Mouse (Mus musculus): Measurements from ENCODE around the gene Gm17402.

The Gm17402 gene

GRCm38 (mm10) chr3:67375063-67375462 lies at the start of gene Gm17402:
Gene Gm17402 (minus strand): TSS chr3:67375163.
- no peak for DNase-seq

- no peak for DNase-seq
Measured at GRCm38 (mm10) chr3:67378215-67378614, 3.3 kb upstream of the Gm17402 start.

DNA sequence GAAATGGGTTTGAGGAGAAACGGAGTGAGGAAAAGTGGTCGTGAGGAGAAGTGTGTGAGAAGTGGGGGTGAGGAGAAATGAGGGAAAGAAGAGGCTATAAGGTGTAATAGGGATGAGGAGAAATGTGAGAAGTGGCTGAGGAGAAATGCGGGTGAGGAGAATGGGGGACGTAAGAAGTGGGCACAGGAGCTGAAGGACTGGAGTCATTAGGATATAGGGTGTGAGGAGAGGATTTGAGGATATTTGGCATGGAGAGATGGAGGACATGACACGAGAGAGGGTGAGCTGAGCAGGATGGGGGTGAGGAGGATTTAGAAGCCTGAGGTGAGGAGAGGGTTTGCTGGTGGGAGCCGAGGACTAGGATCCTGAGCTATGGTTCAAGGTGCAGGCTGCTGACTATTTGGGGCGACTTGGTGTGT lies 594 bp downstream of the Gm17402 start:
- DNase-seq, result no peak

DNA sequence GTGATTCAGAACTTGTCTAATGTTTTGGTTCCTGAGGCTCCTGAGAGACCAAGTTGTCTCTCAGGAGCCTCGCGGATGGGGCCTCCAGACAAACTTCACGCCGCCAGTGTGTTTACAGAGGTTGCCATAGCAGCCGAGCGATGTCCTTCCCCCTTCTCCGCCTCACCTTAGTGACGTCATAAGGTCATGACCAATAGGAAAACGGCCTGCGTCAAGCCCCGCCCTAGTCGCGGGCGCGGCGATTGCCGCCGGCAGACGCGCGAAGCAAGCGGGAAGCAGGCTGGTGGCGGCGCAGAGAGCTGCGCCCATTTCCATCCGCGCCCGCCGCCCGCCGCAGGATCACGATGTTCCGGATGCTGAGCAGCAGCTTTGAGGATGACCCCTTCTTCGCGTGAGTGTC lies 1.1 kb downstream of the Gm17402 start, which contains the start of gene Mlf1:
Gene Mlf1 (plus strand): TSS at position 226 of the 400 bp plus-strand sequence.
- peak; percentile 79 for DNase-seq

DNA sequence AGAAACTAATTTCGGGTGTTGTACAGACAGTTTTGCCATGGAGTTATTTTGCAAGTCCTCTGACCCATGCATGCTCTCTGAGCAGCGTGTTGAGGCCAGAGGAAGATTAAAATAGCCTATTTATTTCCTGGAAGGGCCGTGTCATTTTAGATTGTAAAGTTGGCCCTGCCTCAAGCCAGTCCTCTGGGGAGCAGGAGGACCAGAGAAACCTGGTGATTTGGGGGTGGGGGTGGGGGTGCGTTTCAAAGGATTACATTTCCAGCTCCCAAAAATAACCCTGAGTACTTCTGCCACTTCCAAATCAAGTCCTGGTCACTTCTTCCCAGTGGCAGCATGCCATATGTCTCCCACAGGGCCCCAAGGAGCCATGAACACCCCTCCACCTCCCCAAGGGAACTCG lies 2.2 kb downstream of the Gm17402 start:
- no peak for DNase-seq

GRCm38 (mm10) chr3:67372194-67372593 lies 2.8 kb downstream of the Gm17402 start:
- no peak for DNase-seq

DNA sequence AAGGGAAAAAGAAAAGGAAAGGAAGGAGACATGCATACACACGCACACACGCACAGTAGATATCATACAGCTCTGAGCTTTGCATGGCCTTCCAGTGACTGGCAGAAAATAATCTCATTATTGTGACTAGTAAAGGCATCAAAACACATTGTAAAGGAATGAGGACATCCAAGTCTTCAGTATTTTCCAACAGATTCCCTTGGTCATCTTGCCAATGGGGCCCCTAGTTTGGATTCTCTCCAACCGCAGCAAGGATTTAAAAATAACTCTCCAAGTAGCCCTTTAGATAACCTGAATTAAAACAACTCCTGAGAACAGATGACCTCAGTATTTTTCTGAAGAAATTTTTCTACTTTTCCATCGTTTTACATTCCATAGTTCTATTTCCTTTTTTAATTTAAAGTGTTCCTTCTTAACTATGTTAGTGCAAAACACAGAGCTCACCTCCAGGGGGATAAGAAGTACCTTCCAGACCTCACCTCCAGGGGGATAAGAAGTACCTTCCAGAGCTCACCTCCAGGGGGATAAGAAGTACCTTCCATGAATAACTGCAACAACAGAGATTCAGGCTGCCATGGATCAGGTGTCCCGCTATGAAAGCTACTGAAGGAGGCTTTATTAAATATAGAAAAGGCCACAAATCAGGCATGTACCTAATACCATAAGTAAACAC lies 5.4 kb downstream of the Gm17402 start:
- no peak for DNase-seq

- no peak for DNase-seq
Measured at GRCm38 (mm10) chr3:67367481-67367880, 7.5 kb downstream of the Gm17402 start.

DNA sequence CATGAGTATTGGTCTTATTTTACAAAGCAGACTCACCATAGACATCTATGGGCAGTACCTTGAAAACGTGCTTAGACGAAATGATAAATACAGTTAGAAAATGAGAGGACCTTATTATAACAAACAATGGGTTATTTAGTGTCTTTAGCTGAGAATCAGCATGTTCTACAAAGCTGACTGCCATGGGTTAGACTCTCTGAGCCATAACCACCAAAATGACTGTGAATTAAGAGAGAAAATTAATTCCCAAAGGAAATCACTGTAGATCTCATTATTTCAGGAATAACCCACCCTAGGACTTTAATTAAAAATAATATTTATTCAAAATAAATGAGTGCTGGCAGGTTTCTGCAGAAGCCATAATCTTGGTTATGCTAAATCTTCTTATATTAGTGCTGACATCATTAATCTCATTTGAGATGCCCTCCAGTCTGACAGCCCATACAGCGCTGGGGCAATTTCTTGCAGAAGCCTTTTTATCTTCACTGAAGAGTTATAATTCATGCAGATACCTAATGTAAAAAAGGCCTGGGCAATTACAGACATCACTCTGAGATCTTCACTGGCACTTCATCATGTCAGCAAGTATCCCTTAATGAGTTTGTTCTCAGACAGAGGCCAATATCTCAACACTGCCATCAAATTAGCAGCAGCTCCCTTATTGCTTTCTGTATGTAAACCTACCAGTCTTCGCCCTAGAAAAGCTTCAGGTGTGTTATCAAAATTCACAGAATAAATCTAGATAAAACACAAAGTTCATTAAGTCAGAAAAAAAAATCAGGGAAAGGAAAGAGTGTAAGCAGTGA lies 8.7 kb downstream of the Gm17402 start:
- DNase-seq, result no peak

DNA sequence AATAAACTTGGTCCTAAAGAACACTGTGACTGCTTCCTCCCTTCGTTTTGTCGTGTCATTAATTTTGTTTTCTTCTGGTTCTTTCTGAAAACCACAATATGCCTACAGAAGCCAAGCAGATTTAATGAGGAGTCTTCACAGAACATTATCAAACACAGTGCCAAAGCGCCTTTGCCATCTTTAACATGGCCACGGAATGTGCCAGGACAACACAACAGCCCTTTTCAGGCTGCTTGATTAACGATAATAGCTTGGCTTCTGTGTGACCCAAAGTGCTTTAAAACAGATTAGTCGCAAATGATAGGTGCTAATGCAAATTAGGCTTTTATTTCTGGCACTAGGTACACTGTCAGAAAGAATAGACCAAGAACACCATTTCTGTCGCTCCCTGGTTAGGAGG lies 16.6 kb downstream of the Gm17402 start:
- no peak for DNase-seq

GRCm38 (mm10) chr3:67352763-67353149 lies 22.2 kb downstream of the Gm17402 start:
- no peak for DNase-seq

DNA sequence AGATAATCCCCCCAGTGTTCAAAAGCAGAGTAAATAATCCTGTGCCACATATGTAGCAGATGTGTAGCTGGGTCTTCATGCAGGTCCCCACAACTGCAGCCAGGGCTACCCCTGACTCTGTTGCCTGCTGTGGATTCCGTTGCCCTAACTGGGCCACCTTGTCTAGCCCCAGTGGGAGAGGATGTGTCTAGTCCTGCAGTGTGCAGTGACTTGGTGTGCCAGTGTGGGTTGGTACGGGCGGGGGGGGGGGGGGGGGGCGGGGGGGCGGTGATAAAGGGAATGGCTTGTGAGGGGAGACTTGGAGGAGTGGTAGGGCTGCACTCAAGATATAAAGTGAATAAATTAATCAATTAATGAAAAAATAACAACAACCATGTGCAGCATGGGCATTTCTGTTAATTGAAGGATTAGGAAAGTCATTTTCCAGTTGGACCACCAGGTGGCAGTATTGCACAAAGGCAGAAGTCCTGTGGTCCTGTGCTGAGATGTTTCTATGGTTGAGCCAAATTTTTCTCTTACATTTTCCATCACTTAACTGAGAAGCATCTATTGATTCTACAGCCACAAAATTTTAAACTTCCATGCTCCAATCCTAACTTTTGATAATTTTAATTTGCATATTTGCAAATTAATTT lies 22.7 kb downstream of the Gm17402 start:
- no peak for DNase-seq

DNA sequence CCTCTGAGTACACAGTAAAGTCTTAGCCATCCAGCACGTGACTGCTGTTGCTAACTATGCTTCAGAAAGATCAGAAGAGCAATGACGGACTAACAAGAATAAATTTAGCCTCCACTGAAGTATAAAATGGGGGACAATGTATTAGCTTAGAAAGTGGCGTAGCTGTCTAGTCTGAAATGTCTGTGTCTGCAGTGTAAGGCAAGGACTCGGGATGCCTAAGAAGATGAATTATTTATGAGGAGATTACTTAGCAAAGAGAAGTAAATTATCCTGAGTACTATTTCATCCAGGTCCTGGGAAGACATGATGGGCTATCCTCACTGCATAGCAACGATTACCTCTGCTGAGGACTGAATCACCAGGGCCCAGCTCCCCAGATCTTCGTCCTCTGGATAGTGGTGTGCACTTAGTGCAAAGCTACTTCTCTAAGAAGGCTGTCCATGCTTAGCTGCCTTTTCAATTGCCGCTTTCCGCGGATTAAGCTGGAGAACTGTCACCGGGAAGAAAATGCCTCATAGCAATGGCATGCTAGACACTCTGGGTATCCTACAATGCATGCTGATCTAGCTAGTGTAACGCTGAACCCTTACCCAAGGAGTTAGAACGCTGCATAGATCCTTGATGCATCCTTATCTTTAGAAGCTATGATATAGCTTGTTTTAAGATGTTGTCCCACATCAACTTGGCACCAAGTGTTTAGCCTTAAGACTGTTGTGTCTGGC lies 23.4 kb downstream of the Gm17402 start:
- no peak for DNase-seq

DNA sequence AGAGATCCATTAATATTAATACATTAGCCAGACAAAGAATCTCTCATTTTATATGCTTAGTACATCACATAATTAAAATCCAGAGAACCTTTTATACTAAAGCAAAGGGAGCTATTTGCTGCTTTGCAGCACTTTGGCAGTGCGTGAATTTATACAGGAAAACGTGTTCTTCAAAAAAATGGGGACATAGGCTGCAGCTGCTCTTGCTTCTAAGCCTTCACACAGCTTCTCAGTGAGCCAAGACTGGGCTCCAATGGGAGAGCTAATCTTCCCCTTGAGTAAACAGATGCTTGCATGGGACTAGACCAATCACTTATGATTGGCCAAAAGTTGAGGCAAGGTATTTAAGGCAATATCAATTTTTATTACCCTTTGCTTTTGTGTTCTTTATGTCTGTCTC lies 28.3 kb downstream of the Gm17402 start:
- no peak for DNase-seq

- no peak for DNase-seq
Measured at GRCm38 (mm10) chr3:67344599-67344998, 30.4 kb downstream of the Gm17402 start.

DNA sequence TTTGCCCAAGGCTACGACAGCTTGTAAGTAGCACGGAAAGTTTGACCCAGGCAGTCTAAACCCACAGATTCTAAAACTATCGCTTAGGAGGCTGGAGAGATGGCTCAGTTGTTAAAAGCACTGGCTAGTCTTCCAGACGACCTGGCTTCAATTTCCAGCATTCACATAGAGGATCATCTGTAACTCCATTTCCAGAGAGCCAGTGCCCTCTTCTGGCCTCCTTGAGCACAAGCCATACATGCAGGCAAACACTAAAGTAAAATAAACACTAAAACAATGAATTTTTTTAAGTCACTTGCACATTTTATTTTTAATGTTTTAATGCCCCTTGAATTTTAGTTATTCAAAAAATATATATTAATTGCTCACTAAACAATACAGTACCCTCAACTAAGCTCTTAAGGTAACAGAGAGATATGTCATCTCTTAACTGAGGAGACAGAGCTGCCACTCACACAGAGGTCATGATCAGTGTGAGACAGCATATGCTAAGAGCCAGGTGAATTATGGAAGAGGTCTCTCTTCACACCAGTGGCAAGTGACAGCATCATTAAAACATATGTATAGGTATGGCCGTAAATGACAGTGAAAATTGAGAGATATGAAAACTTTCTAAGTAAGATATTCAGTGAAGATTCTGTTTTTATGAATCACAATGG lies 31.8 kb downstream of the Gm17402 start:
- DNase-seq, result no peak

DNA sequence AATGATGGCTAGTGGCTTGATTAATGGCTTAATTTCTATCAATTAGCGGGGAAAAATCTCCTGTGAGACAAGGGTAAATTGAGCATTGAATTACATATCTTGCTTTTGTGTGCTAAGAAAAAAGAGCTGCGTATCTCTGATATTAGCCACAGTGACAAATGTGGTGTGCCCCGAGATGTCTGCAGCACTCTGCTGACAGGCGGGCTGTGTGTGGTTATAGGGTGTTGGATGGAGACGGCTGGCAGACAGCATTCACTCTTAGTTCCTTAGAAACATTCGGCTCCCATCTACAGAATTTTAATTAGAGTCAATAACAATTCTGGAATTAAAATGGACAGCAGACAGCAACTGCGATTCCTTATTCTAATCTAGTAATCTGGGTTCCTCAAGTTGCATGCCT lies 34.0 kb downstream of the Gm17402 start:
- DNase-seq, result no peak

GRCm38 (mm10) chr3:67339558-67339957 lies 35.4 kb downstream of the Gm17402 start:
- DNase-seq, result no peak

DNA sequence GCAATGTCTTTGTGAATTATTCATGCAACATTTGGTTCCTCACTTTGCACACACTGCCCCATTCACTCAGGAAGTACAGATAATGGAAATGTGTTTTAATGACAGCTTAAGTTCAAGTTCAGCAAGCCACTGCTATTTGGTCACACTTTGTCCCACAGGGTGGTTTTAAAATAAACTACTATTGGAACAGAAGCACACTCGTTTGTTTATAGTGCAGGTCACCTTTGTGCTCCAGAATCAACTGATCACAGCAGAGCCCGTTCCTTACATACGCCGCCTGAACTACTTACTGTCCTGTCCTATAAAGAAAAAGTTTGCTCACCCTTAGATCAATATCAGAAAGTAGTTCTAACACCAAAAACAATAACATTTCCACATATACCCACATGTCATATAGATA lies 52.5 kb downstream of the Gm17402 start:
- no peak for DNase-seq
